Mouse (Mus musculus) erythroid progenitor cell, adult 5-6 weeks (primary cell): ENCODE data around the gene Pnmt. TPM values are rescaled to one million over a fixed set of nuclear protein-coding genes. Genes with fewer than 3 reads are reported as not detected.

Experiments used
- ATAC-seq: replicated peaks from 2 replicates; pipeline ENCODE4 v1.8.0; 2016; ENCODE audit warnings: moderate number of reproducible peaks, mild to moderate bottlenecking, moderate TSS enrichment, inconsistent platforms; ENCODE audit not compliant: poor library complexity, low FRiP score, severe bottlenecking
- total RNA-seq, 2 experiments: library from RNA; stranded (forward) in 1 of 2; stranded (reverse) in 1 of 2; fragments of 150-400 nt in 1 of 2; fragments of 186-747, 209-891 nt in 1 of 2; gene quantifications; 2 replicates each; pipeline versions ENCODE4 v1.2.3 to v1.2.4; 2015 to 2017; ENCODE audit warnings: low replicate concordance in 2 of 2

Gene Pnmt
- total RNA-seq, 2 experiments from 2014 or later, result not detected

GRCm38 (mm10) chr11:98409341-98409822 lies 23.1 kb downstream of the Pnmt start:
- ATAC-seq, result no peak

GRCm38 (mm10) chr11:98412273-98412796 lies 26.1 kb downstream of the Pnmt start, which contains the start of gene Erbb2:
TSS of gene Erbb2 (plus strand) at chr11:98412470.
- ATAC-seq, result no peak

- no peak for ATAC-seq
These were observed 26.6 kb downstream of the Pnmt start for GRCm38 (mm10) chr11:98412797-98413301.

GRCm38 (mm10) chr11:98413731-98414130 lies 27.5 kb downstream of the Pnmt start:
- ATAC-seq, result no peak

GRCm38 (mm10) chr11:98414162-98414561 lies 27.9 kb downstream of the Pnmt start:
- no peak for ATAC-seq

DNA sequence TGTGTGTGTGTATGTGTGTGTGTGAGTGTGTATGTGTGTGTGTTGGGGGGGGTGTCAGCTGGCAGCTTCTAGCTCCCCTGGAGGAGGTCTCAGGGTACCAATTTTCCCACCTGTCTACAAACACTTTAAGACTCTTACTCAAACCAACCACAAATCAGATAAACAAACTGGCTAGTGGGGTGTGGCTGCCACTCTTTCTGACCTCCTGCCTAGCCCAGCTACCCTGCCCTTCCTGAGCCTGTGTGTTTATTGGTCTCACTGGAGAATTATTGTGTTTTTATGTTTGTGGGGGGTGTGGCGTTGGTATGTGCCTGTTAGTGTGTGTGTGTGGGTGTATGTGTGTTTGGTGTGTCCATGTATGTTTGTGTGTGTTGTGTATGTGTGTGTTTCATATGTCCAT lies 30.8 kb downstream of the Pnmt start:
- ATAC-seq, result no peak

DNA sequence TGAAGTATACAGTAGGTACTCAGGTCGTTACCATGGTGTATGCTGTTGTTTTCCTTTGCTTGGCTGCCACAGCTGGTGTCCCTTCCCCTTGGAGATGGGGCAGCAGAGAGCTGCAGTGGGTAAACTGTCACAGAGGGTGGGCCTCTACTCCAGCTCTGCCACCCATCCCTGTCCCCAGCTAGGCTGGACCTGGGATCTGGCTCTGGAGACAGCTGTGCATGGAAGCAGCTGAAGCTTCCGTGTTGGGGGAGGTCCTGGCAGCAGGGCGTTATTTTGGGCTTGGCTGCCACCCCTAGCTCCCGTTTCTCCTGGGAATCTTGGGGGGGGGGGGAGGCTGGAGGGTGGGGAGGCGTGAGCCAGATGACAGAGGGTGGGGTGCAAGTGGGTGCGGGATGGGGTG lies 32.0 kb downstream of the Pnmt start:
- no peak for ATAC-seq

- ATAC-seq, result no peak
These were observed 32.8 kb downstream of the Pnmt start for GRCm38 (mm10) chr11:98418939-98419547.

DNA sequence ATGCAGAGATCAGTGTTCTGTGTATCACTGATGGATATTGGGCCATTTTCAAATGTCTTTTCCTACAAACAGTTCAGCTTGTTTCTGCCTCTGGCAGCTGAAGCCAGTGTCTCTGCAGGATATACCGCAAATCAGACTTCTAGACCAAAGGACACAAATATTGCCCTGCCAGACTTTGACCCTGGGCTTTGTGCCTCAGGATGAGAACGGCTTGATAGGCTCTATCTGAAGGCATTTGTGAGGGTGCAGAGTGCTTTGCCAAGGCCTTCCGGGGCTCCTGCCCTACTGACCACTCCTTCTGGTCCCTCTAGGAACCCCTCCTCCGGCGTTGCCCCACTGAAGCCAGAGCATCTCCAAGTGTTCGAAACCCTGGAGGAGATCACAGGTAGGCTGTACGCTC lies 40.3 kb downstream of the Pnmt start:
- no peak for ATAC-seq

DNA sequence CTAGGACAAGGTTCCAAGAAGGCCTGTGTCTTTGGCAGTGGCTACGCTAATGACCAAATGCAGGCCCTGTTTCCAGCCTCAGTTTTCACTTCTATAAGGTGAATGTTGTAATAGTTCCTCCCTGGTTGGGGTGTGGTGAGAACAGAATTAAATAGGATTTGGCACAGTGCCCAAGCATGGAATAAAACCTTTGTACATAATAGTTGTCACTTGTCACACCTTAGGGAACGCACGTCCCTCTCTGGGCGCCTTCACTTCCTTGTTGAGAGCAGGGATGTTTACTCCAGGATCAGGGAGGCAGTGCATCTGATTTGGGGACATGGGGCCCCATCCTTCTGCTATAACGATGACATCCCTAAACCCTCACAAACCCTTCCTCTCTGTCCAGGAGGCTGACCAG lies 42.2 kb downstream of the Pnmt start:
- ATAC-seq, result no peak

DNA sequence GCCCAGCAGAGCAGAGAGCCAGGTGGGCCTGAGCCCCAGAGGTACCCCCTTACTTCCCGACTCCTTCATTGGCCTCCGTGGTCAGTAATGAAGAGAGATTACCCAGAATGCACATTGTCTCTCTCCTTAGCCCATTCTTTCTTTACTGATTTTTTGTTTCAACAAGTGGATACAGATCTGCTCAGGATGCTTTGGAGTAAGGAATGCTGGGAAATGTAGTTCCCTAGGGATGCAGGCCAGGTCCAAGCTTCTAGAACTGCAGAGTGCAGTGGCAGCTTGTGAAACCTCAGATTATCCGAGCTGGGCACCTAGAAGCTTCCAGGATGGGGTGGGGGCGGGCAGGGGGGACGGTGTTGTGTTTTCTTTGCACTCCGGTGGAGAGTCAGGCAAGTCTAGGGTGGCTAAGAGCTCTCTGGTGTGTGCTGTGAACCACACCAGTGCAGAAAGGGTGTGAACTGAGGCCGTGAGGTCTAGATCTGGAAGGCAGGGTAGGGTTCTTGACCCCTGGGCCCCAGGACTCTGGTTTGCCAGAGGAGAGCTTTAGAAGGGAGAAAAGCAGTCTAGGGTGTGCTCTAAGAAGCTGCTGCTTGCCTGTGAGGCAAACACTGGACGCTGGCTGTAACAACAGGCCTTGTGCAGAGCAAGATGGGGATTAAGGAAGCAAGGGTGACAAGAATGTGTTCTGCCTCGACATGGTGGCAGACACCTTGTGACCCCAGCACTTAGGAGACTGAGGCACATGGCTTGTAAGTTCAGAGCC lies 45.7 kb downstream of the Pnmt start:
- no peak for ATAC-seq

DNA sequence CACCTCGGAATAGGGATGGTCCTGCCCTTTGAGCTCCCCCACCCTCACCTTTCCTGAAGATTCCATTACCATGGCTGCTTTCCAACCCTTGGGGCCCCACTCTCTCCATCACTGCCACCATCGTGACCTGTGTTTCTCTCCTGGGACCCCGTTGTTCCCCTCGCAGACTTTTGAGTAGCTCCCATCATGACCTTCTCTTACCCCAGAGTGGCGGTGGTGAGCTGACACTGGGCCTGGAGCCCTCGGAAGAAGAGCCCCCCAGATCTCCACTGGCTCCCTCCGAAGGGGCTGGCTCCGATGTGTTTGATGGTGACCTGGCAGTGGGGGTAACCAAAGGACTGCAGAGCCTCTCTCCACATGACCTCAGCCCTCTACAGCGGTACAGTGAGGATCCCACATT lies 49.5 kb downstream of the Pnmt start:
- no peak for ATAC-seq

- no peak for ATAC-seq
These were observed 51.2 kb downstream of the Pnmt start for GRCm38 (mm10) chr11:98437441-98437840.

Other genes starting within 250 kb of the Pnmt start
- 8.6 and 13.4 TPM in 2 replicates for gene Fbxl20, start 236.0 kb upstream of the Pnmt start, total RNA-seq (2015; ENCODE audit: low replicate concordance)
- 1.4 and 7.7 TPM in 2 replicates for gene Fbxl20, start 236.0 kb upstream of the Pnmt start, total RNA-seq (2017; ENCODE audit: low replicate concordance)
- gene Med1, start 193.2 kb upstream of the Pnmt start, total RNA-seq (2015; ENCODE audit: low replicate concordance), result 46.9 and 62.9 TPM in 2 replicates
- 29.0 and 35.2 TPM in 2 replicates for gene Med1, start 193.2 kb upstream of the Pnmt start, total RNA-seq (2017; ENCODE audit: low replicate concordance)
- 58.0 and 63.3 TPM in 2 replicates for gene Cdk12, start 183.4 kb upstream of the Pnmt start, total RNA-seq (2015; ENCODE audit: low replicate concordance)
- gene Cdk12, start 183.4 kb upstream of the Pnmt start, total RNA-seq (2017; ENCODE audit: low replicate concordance), result 61.8 and 66.0 TPM in 2 replicates
- not detected in 2 replicates for gene Neurod2, start 56.8 kb upstream of the Pnmt start, total RNA-seq (2015; ENCODE audit: low replicate concordance)
- gene Neurod2, start 56.8 kb upstream of the Pnmt start, total RNA-seq (2017; ENCODE audit: low replicate concordance), result not detected in 2 replicates
- not detected in 2 replicates for gene Ppp1r1b, start 38.0 kb upstream of the Pnmt start, total RNA-seq (2015; ENCODE audit: low replicate concordance)
- not detected in 2 replicates for gene Ppp1r1b, start 38.0 kb upstream of the Pnmt start, total RNA-seq (2017; ENCODE audit: low replicate concordance)
- gene Stard3, start 28.1 kb upstream of the Pnmt start, total RNA-seq (2015; ENCODE audit: low replicate concordance), result 4.6 and 8.3 TPM in 2 replicates
- 5.6 and 7.6 TPM in 2 replicates for gene Stard3, start 28.1 kb upstream of the Pnmt start, total RNA-seq (2017; ENCODE audit: low replicate concordance)
- gene Tcap, start 2.6 kb upstream of the Pnmt start, total RNA-seq (2015; ENCODE audit: low replicate concordance), result not detected in 2 replicates
- not detected in 2 replicates for gene Tcap, start 2.6 kb upstream of the Pnmt start, total RNA-seq (2017; ENCODE audit: low replicate concordance)
- 2.2 and 3.4 TPM in 2 replicates for gene Pgap3, start 14.0 kb downstream of the Pnmt start, total RNA-seq (2015; ENCODE audit: low replicate concordance)
- gene Pgap3, start 14.0 kb downstream of the Pnmt start, total RNA-seq (2017; ENCODE audit: low replicate concordance), result 1.3 and 2.4 TPM in 2 replicates
- not detected in 2 replicates for gene Erbb2, start 26.0 kb downstream of the Pnmt start, total RNA-seq (2015; ENCODE audit: low replicate concordance)
- 0.39 TPM in 1 of 2 replicates, not detected in the other for gene Erbb2, start 26.0 kb downstream of the Pnmt start, total RNA-seq (2017; ENCODE audit: low replicate concordance)
- 8.8 and 10.8 TPM in 2 replicates for gene Mien1, start 52.5 kb downstream of the Pnmt start, total RNA-seq (2015; ENCODE audit: low replicate concordance)
- gene Mien1, start 52.5 kb downstream of the Pnmt start, total RNA-seq (2017; ENCODE audit: low replicate concordance), result 5.3 and 6.3 TPM in 2 replicates
- 2.5 and 4.2 TPM in 2 replicates for gene Grb7, start 59.9 kb downstream of the Pnmt start, total RNA-seq (2015; ENCODE audit: low replicate concordance)
- 0.61 TPM in 1 of 2 replicates, not detected in the other for gene Grb7, start 59.9 kb downstream of the Pnmt start, total RNA-seq (2017; ENCODE audit: low replicate concordance)
- 19.5 and 21.0 TPM in 2 replicates for gene Ikzf3, start 159.6 kb downstream of the Pnmt start, total RNA-seq (2015; ENCODE audit: low replicate concordance)
- gene Ikzf3, start 159.6 kb downstream of the Pnmt start, total RNA-seq (2017; ENCODE audit: low replicate concordance), result 5.4 and 6.7 TPM in 2 replicates
- 7.5 and 8.3 TPM in 2 replicates for gene Zpbp2, start 164.6 kb downstream of the Pnmt start, total RNA-seq (2015; ENCODE audit: low replicate concordance)
- 3.1 and 13.2 TPM in 2 replicates for gene Zpbp2, start 164.6 kb downstream of the Pnmt start, total RNA-seq (2017; ENCODE audit: low replicate concordance)
- gene Ormdl3, start 200.9 kb downstream of the Pnmt start, total RNA-seq (2015; ENCODE audit: low replicate concordance), result 54.5 and 58.4 TPM in 2 replicates
- 68.6 and 79.1 TPM in 2 replicates for gene Ormdl3, start 200.9 kb downstream of the Pnmt start, total RNA-seq (2017; ENCODE audit: low replicate concordance)
- not detected in 2 replicates for gene Lrrc3c, start 211.8 kb downstream of the Pnmt start, total RNA-seq (2015; ENCODE audit: low replicate concordance)
- not detected in 2 replicates for gene Lrrc3c, start 211.8 kb downstream of the Pnmt start, total RNA-seq (2017; ENCODE audit: low replicate concordance)
- 5.4 TPM in 1 of 2 replicates, not detected in the other for gene Gm12355, start 239.2 kb downstream of the Pnmt start, total RNA-seq (2015; ENCODE audit: low replicate concordance)
- 1.1 and 3.9 TPM in 2 replicates for gene Gm12355, start 239.2 kb downstream of the Pnmt start, total RNA-seq (2017; ENCODE audit: low replicate concordance)
- gene Gsdma3, start 239.9 kb downstream of the Pnmt start, total RNA-seq (2015; ENCODE audit: low replicate concordance), result not detected in 2 replicates
- gene Gsdma3, start 239.9 kb downstream of the Pnmt start, total RNA-seq (2017; ENCODE audit: low replicate concordance), result not detected in 2 replicates